Comparison of ENCODE assay signal across 8 mouse cellular contexts in the genomic region with DNA sequence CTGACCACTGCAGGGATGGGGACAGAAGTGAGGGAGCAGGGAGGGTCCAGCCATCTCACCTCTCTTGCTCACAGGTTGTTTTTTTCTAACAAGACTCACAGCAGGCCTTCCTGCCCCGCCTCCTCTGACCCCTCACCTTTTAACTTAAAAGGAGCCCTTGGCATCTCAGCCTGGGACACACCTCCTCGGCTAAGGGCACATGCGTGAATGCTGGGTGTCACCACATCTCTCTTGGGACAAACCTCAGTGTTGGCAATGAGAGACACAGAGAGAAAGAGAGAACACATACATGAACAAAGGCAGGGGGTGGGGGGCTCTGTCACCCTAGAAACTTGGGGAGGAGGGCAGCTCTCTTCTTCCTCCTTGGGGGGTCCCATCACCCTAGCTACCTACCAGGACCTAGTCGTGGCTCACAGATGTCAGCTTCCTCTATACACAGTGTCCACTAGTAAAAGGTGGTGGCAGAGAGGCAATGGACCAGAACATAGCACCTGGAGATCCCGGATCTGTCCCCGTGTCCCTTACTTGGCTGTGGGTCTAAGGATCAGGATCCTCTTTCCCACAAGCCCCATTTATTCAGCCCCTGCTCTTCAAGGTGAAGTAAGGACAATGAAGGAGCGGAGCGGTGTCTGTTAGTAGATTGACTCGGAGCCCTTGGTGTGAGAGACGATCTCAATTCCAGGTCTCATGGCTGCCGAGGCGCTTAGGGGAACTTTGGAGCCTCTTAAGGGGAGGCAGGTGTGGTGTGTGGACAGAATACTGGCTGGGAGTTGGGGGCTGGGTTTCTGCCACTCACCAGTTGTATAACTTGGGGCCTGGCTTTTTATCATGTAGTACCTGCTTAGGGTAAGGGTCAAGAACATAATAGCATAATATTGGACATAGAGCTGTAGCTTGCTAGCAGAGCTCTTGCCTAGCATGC. TPM values are rescaled to one million over a fixed set of nuclear protein-coding genes. Genes with fewer than 3 reads are reported as not detected.
DNase-seq lines count a peak whose midpoint lies in the region; ATAC-seq and TF ChIP-seq lines count a peak whose summit lies in the region.

No protein-coding gene starts in this region.

- H3K27ac ChIP-seq in embryonic fibroblast, embryonic 13.5 days (ENCODE audit: insufficient read depth, low read length): peak overlapping the region; percentile 32; the same call in 1 of the 2 replicates
- no peak overlapping the region for H3K27ac ChIP-seq in neural tube, embryonic 12.5 days

- H3K9ac ChIP-seq in neural tube, embryonic 12.5 days: peak overlapping the region; percentile 30; the same call in 1 of the 2 replicates

- no peaks in the 10 kb centered on the region for H3K9me3 ChIP-seq in neural tube, embryonic 12.5 days

- no peaks in the 10 kb centered on the region for H3K36me3 ChIP-seq in neural tube, embryonic 12.5 days

- no peak overlapping the region for H3K4me3 ChIP-seq in embryonic fibroblast, embryonic 13.5 days (ENCODE audit: insufficient read depth, low read length)
- no peak overlapping the region for H3K4me3 ChIP-seq in neural tube, embryonic 12.5 days

- no peak for TF ChIP-seq CTCF in embryonic fibroblast, embryonic 13.5 days (IDR thresholded peaks at IDR 0.05; ENCODE audit: borderline replicate concordance, insufficient read depth, low read length)

- peaks cover 20% of the 10 kb centered on the region for H3K4me1 ChIP-seq in embryonic fibroblast, embryonic 13.5 days (ENCODE audit: control insufficient read depth, insufficient read depth, low read length)
- H3K4me1 ChIP-seq in neural tube, embryonic 12.5 days: peaks cover 93% of the 10 kb centered on the region

- H3K4me2 ChIP-seq in neural tube, embryonic 12.5 days (replicated peaks): peak overlapping the region; percentile 77

- 50% methylated on average over 12 of the region's 12 CpGs for WGBS in neural tube, embryonic 12.5 days

- H3K27me3 ChIP-seq in neural tube, embryonic 12.5 days (replicated peaks): no peaks in the 10 kb centered on the region

- no peak for ATAC-seq in neural tube, embryonic 12.5 days (ENCODE audit: low FRiP score, low read depth)

- no peak for TF ChIP-seq POLR2A in embryonic fibroblast, embryonic 13.5 days (IDR thresholded peaks at IDR 0.05; ENCODE audit: low read depth, low read length)

- peak; percentile 38 for DNase-seq in kidney, adult 18-20 months
- no peak for DNase-seq in kidney, postnatal 14 days
- peak; percentile 52 for DNase-seq in kidney, adult 9 months
- no peak for DNase-seq in spleen, adult 12 weeks (ENCODE audit: low spot score)
- no peak for DNase-seq in lung, postnatal 10 days
- no peak for DNase-seq in embryo, embryonic 11 days

RNA-seq across cellular contexts. Expression of a gene that starts 5.8 kb away (rescaled TPM):
- polyA plus RNA-seq in embryonic fibroblast, embryonic 13.5 days (2011; ENCODE audit: insufficient read length, low read depth, missing spikeins): 66.0 and 83.9 TPM in 2 replicates
- polyA plus RNA-seq in neural tube, embryonic 12.5 days (2016; fragmentation: Nextera tagmentation; extraction: Ambion mirVana): 56.9 and 67.0 TPM in 2 replicates

RNA-seq across cellular contexts. Expression of a gene that starts 17.0 kb away (rescaled TPM):
- 50.1 and 58.1 TPM in 2 replicates for polyA plus RNA-seq in embryonic fibroblast, embryonic 13.5 days (2011; ENCODE audit: insufficient read length, low read depth, missing spikeins)
- 78.7 and 80.0 TPM in 2 replicates for polyA plus RNA-seq in neural tube, embryonic 12.5 days (2016; fragmentation: Nextera tagmentation; extraction: Ambion mirVana)

RNA-seq across cellular contexts. Expression of a gene that starts 28.9 kb away (rescaled TPM):
- polyA plus RNA-seq in embryonic fibroblast, embryonic 13.5 days (2011; ENCODE audit: insufficient read length, low read depth, missing spikeins): 18.7 and 23.7 TPM in 2 replicates
- polyA plus RNA-seq in neural tube, embryonic 12.5 days (2016; fragmentation: Nextera tagmentation; extraction: Ambion mirVana): 1.5 and 2.1 TPM in 2 replicates

RNA-seq across cellular contexts. Expression of a gene that starts 45.1 kb away (rescaled TPM):
- polyA plus RNA-seq in embryonic fibroblast, embryonic 13.5 days (2011; ENCODE audit: insufficient read length, low read depth, missing spikeins): 0.35 TPM in 1 of 2 replicates, not detected in the other
- polyA plus RNA-seq in neural tube, embryonic 12.5 days (2016; fragmentation: Nextera tagmentation; extraction: Ambion mirVana): not detected in 2 replicates

RNA-seq across cellular contexts. Expression of a gene that starts 49.1 kb away (rescaled TPM):
- 77.7 and 83.8 TPM in 2 replicates for polyA plus RNA-seq in embryonic fibroblast, embryonic 13.5 days (2011; ENCODE audit: insufficient read length, low read depth, missing spikeins)
- 37.0 and 40.8 TPM in 2 replicates for polyA plus RNA-seq in neural tube, embryonic 12.5 days (2016; fragmentation: Nextera tagmentation; extraction: Ambion mirVana)

Comparison
In these comparisons a context has a peak if more than half of its experiments do, and no peak if none do; other contexts are left out.
1. DNase-seq: peak in kidney, adult 18-20 months (single experiment) and kidney, adult 9 months (single experiment); none in kidney, postnatal 14 days (single experiment), spleen, adult 12 weeks (single experiment), lung, postnatal 10 days (single experiment) and embryo, embryonic 11 days (single experiment).